Mouse (Mus musculus): Measurements from ENCODE around the gene Tspan18. TPM values are rescaled to one million over a fixed set of nuclear protein-coding genes. Genes with fewer than 3 reads are reported as not detected.

The Tspan18 gene
- total and polyA plus RNA-seq, 3 experiments: 0.38 TPM; not detected in 2

DNA sequence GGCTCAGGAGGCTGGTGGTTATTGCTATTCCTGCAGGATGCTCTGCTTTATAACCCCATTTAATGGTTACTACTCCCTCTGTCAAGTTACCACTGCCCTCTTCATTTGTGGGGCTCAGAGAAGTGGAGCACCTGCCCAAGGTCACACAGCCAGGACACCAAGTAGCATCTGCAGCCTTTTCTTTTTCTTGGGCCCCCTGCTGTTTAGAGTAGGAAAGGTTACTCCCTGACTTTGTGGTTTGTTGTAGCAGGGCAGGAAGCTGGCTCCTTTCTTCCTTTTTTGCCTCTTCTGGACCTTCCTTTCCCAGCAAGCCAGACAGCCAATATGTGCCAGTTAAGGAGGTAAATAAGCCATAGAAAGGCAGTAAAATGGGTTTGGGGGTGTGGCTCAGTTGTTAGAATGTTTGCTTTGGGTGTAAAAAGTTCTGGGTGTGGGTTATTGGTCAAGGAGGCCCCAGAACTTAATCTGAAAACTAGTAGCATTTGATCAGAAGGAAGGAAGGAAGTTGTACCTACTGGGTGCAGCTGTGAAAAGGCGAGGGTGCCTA lies 179.7 kb downstream of the Tspan18 start:
- DNase-seq (ENCODE audit: extremely low read depth): no peak
- no peaks in the 10 kb centered on the region for H3K79me2 ChIP-seq (replicated peaks; ENCODE audit: control insufficient read depth, extremely low read depth, insufficient read depth, poor library complexity, severe bottlenecking)
- no peak overlapping the region for H3K27ac ChIP-seq (ENCODE audit: insufficient read depth, low read depth)
- no peaks in the 10 kb centered on the region for H3K36me3 ChIP-seq (replicated peaks in 1 of 2; ENCODE audit: control insufficient read depth in 1 of 2, insufficient read depth in 1 of 2, low read length in 1 of 2)
- no peaks in the 10 kb centered on the region for H3K9me3 ChIP-seq (replicated peaks; ENCODE audit: low read length)
- dilution Hi-C loops (cut with MboI; ENCODE audit: extremely low pct_ligation_motif_present, extremely low pct_unique_long_range_greater_than_20kb, low sequenced_read_pairs): no loop called here
- no peak overlapping the region for H3K4me3 ChIP-seq (replicated peaks in 1 of 3; ENCODE audit: low read depth in 2 of 3, low read length in 2 of 3, poor library complexity in 1 of 3)
- peaks cover 92% of the 10 kb centered on the region for H3K27me3 ChIP-seq (replicated peaks)
- H3K9ac ChIP-seq (ENCODE audit: insufficient read depth, low read depth): no peak overlapping the region
- TF ChIP-seq RAD21 (IDR thresholded peaks at IDR 0.05; ENCODE audit: low read depth, low read length) (peak; percentile 21), CTCF (conservative IDR thresholded peaks at IDR 0.05 in 1 of 2, IDR thresholded peaks at IDR 0.05 in 1 of 2; ENCODE audit: low read depth in 2 of 2, low read length in 2 of 2) (peak in 1 of 2 experiments; percentile 47; a peak in 2 of 4 replicates), POLR2A (IDR thresholded peaks at IDR 0.05; ENCODE audit: low read depth, low read length) (no peak), SMC3 (IDR thresholded peaks at IDR 0.05; ENCODE audit: low read depth, low read length) (peak; percentile 52), MAFK (IDR thresholded peaks at IDR 0.05; ENCODE audit: insufficient replicate concordance, low read length) (no peak)
- in situ Hi-C loops (cut with MboI; ENCODE audit: low pct_ligation_motif_present, low pct_unique_long_range_greater_than_20kb, low sequenced_read_pairs): no loop called here
- no peak overlapping the region for H3K4me2 ChIP-seq (ENCODE audit: insufficient read depth, low read depth, poor library complexity, severe bottlenecking)
- peaks cover 0 to 3% of the 10 kb centered on the region in 2 experiments; a peak in 1 of 4 replicates for H3K4me1 ChIP-seq (ENCODE audit: control insufficient read depth in 1 of 2, insufficient read depth in 2 of 2)

DNA sequence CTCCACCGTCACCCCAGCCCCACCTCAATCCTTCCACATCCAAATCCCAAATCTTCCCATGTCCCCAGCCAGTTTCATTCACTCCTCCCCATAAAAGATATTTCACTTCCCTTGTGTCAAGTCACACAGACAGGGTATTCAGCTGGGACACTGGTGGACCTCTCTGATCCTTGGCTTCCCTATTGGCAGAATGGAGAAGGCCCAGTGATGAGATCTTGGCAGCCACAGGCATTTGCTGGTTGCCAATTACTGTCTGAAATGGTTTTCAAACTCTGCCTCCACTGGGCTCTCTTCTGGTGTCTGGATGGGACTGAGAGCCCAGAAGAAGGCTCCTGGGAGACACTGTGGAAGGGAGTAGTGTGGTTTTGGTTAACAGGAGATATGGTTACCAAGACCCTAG lies 180.5 kb downstream of the Tspan18 start:
- Histone ChIP-seq H3K27me3 (replicated peaks) (peaks cover 91% of the 10 kb centered on the region), H3K4me1 (ENCODE audit: control insufficient read depth in 1 of 2, insufficient read depth in 2 of 2) (peaks cover 0 to 3% of the 10 kb centered on the region in 2 experiments; a peak in 1 of 4 replicates), H3K4me3 (replicated peaks in 1 of 3; ENCODE audit: low read depth in 2 of 3, low read length in 2 of 3, poor library complexity in 1 of 3) (no peak overlapping the region), H3K36me3 (replicated peaks in 1 of 2; ENCODE audit: control insufficient read depth in 1 of 2, insufficient read depth in 1 of 2, low read length in 1 of 2) (no peaks in the 10 kb centered on the region), H3K27ac (ENCODE audit: insufficient read depth, low read depth) (no peak overlapping the region), H3K9ac (ENCODE audit: insufficient read depth, low read depth) (no peak overlapping the region), H3K79me2 (replicated peaks; ENCODE audit: control insufficient read depth, extremely low read depth, insufficient read depth, poor library complexity, severe bottlenecking) (no peaks in the 10 kb centered on the region), H3K9me3 (replicated peaks; ENCODE audit: low read length) (no peaks in the 10 kb centered on the region), H3K4me2 (ENCODE audit: insufficient read depth, low read depth, poor library complexity, severe bottlenecking) (no peak overlapping the region)
- no peak for DNase-seq (ENCODE audit: extremely low read depth)
- in situ Hi-C loops (cut with MboI; ENCODE audit: low pct_ligation_motif_present, low pct_unique_long_range_greater_than_20kb, low sequenced_read_pairs): no loop called here
- dilution Hi-C loops (cut with MboI; ENCODE audit: extremely low pct_ligation_motif_present, extremely low pct_unique_long_range_greater_than_20kb, low sequenced_read_pairs): no loop called here
- TF ChIP-seq KAT2A (IDR thresholded peaks at IDR 0.05; ENCODE audit: insufficient replicate concordance, low read length) (no peak), CHD1 (IDR thresholded peaks at IDR 0.05; ENCODE audit: low read depth, low read length) (no peak), USF1 (IDR thresholded peaks at IDR 0.05; ENCODE audit: low read depth, low read length) (no peak), UBTF (IDR thresholded peaks at IDR 0.05; ENCODE audit: low read depth, low read length) (no peak), MYC (IDR thresholded peaks at IDR 0.05; ENCODE audit: low read depth, low read length) (no peak), SIN3A (IDR thresholded peaks at IDR 0.05; ENCODE audit: low read length) (no peak), ZKSCAN1 (IDR thresholded peaks at IDR 0.05; ENCODE audit: borderline replicate concordance, low read depth, low read length) (no peak), NELFE (IDR thresholded peaks at IDR 0.05; ENCODE audit: low read depth, low read length) (no peak), RAD21 (IDR thresholded peaks at IDR 0.05; ENCODE audit: low read depth, low read length) (no peak), EP300 (IDR thresholded peaks at IDR 0.05; ENCODE audit: low read length) (no peak), ZMIZ1 (IDR thresholded peaks at IDR 0.05; ENCODE audit: low read depth, low read length) (no peak), JUN (IDR thresholded peaks at IDR 0.05; ENCODE audit: insufficient read depth, low read depth, low read length) (no peak), RCOR1 (conservative IDR thresholded peaks at IDR 0.05; ENCODE audit: low read depth, low read length) (no peak), TCF12 (IDR thresholded peaks at IDR 0.05; ENCODE audit: low read depth, low read length) (no peak), USF2 (conservative IDR thresholded peaks at IDR 0.05; ENCODE audit: low read depth, low read length) (no peak), BHLHE40 (IDR thresholded peaks at IDR 0.05; ENCODE audit: low read depth, low read length) (no peak), MEF2A (IDR thresholded peaks at IDR 0.05; ENCODE audit: borderline replicate concordance, low read depth, low read length) (no peak), GABPA (IDR thresholded peaks at IDR 0.05; ENCODE audit: insufficient replicate concordance, low read depth, low read length) (no peak), MAX (IDR thresholded peaks at IDR 0.05; ENCODE audit: low read length) (no peak), POLR2A (IDR thresholded peaks at IDR 0.05; ENCODE audit: low read depth, low read length) (no peak)

Data from CH12.LX (cell line).